Mouse (Mus musculus): ENCODE results near the gene Neurl2.

DNA sequence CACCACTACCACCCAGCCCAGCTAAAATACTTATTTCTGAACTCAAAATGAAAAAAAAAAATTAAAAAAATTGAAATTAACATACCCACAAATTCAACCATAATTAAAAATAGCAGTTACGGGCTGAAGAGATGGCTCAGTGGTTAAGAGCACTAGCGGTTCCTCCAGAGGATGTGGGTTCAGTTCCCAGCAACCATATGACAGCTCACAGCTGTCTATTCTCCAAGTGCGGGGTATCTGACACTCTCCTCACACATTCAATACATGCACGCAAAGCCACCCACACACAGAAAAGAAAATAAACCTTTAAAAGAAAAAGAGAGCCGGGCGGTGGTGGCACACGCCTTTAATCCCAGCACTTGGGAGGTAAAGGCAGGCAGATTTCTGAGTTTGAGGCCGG, 16.8 kb upstream of the Neurl2 start:
- no peak for TF ChIP-seq HCFC1 (IDR thresholded peaks at IDR 0.05; ENCODE audit: borderline replicate concordance, insufficient read depth, low read length)
- TF ChIP-seq ZC3H11A (IDR thresholded peaks at IDR 0.05; ENCODE audit: borderline replicate concordance, low read depth, low read length), result no peak
- TF ChIP-seq MAFK (IDR thresholded peaks at IDR 0.05; ENCODE audit: insufficient read depth, low read depth, low read length), result no peak

Measured in ES-E14 (cell line).